Mouse (Mus musculus): ENCODE data around the gene Notch3. TPM values are rescaled to one million over a fixed set of nuclear protein-coding genes. Genes with fewer than 3 reads are reported as not detected.
"Not testable (repeated sequence)": the region's sequence is repeated elsewhere in the genome, so short reads cannot be mapped to it uniquely, and the experiment has no call there.

Gene Notch3
- total and polyA plus RNA-seq, 3 experiments: 0.08 to 0.50 TPM; not detected in 1

DNA sequence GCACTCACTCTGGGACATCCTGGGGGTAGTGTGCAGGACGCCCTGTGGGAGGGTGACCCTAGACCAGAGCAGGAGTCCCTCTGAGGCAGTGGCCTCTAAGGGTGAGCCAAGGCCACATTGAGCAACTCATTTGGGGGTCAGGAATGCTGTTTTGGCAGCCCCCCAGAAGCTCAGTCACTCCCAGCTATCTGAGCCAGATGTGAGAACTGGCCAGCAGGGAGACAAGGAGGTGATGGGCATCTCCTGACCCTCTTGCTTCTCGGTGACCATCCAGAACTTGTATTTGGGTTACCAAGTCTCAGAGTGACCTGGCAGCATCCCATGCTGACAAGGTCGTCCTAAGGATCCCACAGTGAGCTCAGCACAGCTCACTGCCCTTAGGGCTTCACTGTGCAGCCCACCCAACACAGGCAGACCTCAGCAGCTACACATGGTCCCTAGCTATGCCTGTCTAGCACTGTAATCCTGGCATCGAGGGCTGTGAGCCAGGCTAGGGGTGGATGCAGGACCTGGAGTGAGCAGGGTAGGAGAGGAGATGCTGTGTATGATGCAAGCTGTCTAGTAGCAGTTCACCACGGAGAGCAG, 49.3 kb downstream of the Notch3 start:
- Histone ChIP-seq H3K79me2 (ENCODE audit: control insufficient read depth, insufficient read depth, low read length, poor library complexity) (peaks cover 29% of the 10 kb centered on the region), H3K27me3 (ENCODE audit: control insufficient read depth in 1 of 2, insufficient read depth in 2 of 2, low read length in 2 of 2) (no peaks in the 10 kb centered on the region), H3K36me3 (ENCODE audit: control insufficient read depth in 1 of 2, insufficient read depth in 2 of 2, low read length in 2 of 2) (peaks cover 0 to 8% of the 10 kb centered on the region in 2 experiments; a peak in 2 of 4 replicates), H3K27ac (ENCODE audit: control insufficient read depth, low read depth, low read length) (no peak overlapping the region), H3K4me3 (ENCODE audit: control insufficient read depth in 1 of 2, insufficient read depth in 1 of 2, low read depth in 2 of 2, low read length in 2 of 2) (no peak overlapping the region), H3K9ac (ENCODE audit: control insufficient read depth, low read depth, low read length, poor library complexity, severe bottlenecking) (peak overlapping the region; percentile 1; the same call in 1 of the 2 replicates), H3K4me1 (ENCODE audit: control insufficient read depth in 1 of 2, insufficient read depth in 2 of 2, low read length in 2 of 2) (peaks cover 0 to 31% of the 10 kb centered on the region in 2 experiments; a peak in 3 of 4 replicates), H3K9me3 (replicated peaks; ENCODE audit: insufficient read depth, low read length) (no peaks in the 10 kb centered on the region)
- no peak for DNase-seq (ENCODE audit: low read depth, low spot score)
- TF ChIP-seq NRF1 (IDR thresholded peaks at IDR 0.05; ENCODE audit: insufficient read depth, low read depth, low read length, poor library complexity, severe bottlenecking): no peak
- no peak for TF ChIP-seq SMC3 (IDR thresholded peaks at IDR 0.05; ENCODE audit: low read depth, low read length)
- no peak for TF ChIP-seq USF1 (IDR thresholded peaks at IDR 0.05; ENCODE audit: low read depth, low read length)
- TF ChIP-seq ZMIZ1 (IDR thresholded peaks at IDR 0.05; ENCODE audit: low read depth, low read length): no peak
- TF ChIP-seq CHD1 (IDR thresholded peaks at IDR 0.05; ENCODE audit: low read depth, low read length): no peak
- no peak for TF ChIP-seq ZC3H11A (IDR thresholded peaks at IDR 0.05; ENCODE audit: low read depth, low read length)
- TF ChIP-seq GABPA (IDR thresholded peaks at IDR 0.05; ENCODE audit: low read depth, low read length): no peak
- TF ChIP-seq ZNF384 (IDR thresholded peaks at IDR 0.05; ENCODE audit: low read depth, low read length): no peak
- no peak for TF ChIP-seq UBTF (IDR thresholded peaks at IDR 0.05; ENCODE audit: borderline replicate concordance, insufficient read depth, low read depth, low read length)
- TF ChIP-seq POLR2AphosphoS2 (IDR thresholded peaks at IDR 0.05; ENCODE audit: low read length): no peak

- no peak for DNase-seq (ENCODE audit: low read depth, low spot score)
- no peaks in the 10 kb centered on the region for H3K27me3 ChIP-seq (ENCODE audit: control insufficient read depth in 1 of 2, insufficient read depth in 2 of 2, low read length in 2 of 2)
- TF ChIP-seq TCF12 (IDR thresholded peaks at IDR 0.05; ENCODE audit: low read depth, low read length) (no peak), USF2 (IDR thresholded peaks at IDR 0.05; ENCODE audit: borderline replicate concordance in 1 of 2, insufficient read depth in 1 of 2, low read depth in 1 of 2, low read length in 2 of 2) (no peak), USF1 (IDR thresholded peaks at IDR 0.05; ENCODE audit: low read depth, low read length) (no peak), RCOR1 (IDR thresholded peaks at IDR 0.05; ENCODE audit: low read depth, low read length) (no peak), MYC (IDR thresholded peaks at IDR 0.05; ENCODE audit: low read depth, low read length) (no peak)
- H3K79me2 ChIP-seq (ENCODE audit: control insufficient read depth, insufficient read depth, low read length, poor library complexity): peaks cover 31% of the 10 kb centered on the region
- H3K9ac ChIP-seq (ENCODE audit: control insufficient read depth, low read depth, low read length, poor library complexity, severe bottlenecking): no peak overlapping the region; the same call in 1 of the 2 replicates
- H3K36me3 ChIP-seq (ENCODE audit: control insufficient read depth in 1 of 2, insufficient read depth in 2 of 2, low read length in 2 of 2): peaks cover 0 to 9% of the 10 kb centered on the region in 2 experiments; a peak in 2 of 4 replicates
- H3K4me1 ChIP-seq (ENCODE audit: control insufficient read depth in 1 of 2, insufficient read depth in 2 of 2, low read length in 2 of 2): peaks cover 0 to 30% of the 10 kb centered on the region in 2 experiments; a peak in 3 of 4 replicates
- no peaks in the 10 kb centered on the region for H3K9me3 ChIP-seq (replicated peaks; ENCODE audit: insufficient read depth, low read length)
- H3K27ac ChIP-seq (ENCODE audit: control insufficient read depth, low read depth, low read length): no peak overlapping the region
- H3K4me3 ChIP-seq (ENCODE audit: control insufficient read depth in 1 of 2, insufficient read depth in 1 of 2, low read depth in 2 of 2, low read length in 2 of 2): no peak overlapping the region
These were observed 49.9 kb downstream of the Notch3 start for GRCm38 (mm10) chr17:32116586-32117286.

DNA sequence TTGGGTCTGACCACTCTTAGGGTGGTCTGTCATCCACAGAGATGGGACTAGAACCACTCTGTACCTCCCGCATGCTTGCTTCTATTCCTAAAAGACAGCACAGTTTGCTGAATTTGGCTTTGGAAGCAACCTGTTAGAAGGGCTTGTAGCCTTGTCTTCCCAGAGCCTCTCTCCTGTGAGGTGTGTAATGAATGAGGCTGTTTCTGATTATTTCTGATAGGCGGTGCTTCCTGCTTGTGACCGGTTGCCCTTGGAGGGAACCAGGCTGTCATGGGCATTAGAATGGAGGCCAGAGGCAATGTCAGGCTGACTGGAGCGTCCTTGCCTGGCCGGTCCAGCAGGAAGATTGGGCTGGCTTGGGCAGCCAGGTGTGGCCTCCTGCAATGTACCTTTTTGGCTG, 52.2 kb downstream of the Notch3 start:
- Histone ChIP-seq H3K9ac (ENCODE audit: control insufficient read depth, low read depth, low read length, poor library complexity, severe bottlenecking) (peak overlapping the region; percentile 91), H3K4me3 (ENCODE audit: control insufficient read depth in 1 of 2, insufficient read depth in 1 of 2, low read depth in 2 of 2, low read length in 2 of 2) (peak overlapping the region; percentile 66 to 87), H3K79me2 (ENCODE audit: control insufficient read depth, insufficient read depth, low read length, poor library complexity) (peaks cover 31% of the 10 kb centered on the region), H3K4me1 (ENCODE audit: control insufficient read depth in 1 of 2, insufficient read depth in 2 of 2, low read length in 2 of 2) (peaks cover 2 to 49% of the 10 kb centered on the region in 2 experiments), H3K36me3 (ENCODE audit: control insufficient read depth in 1 of 2, insufficient read depth in 2 of 2, low read length in 2 of 2) (peaks cover 0 to 24% of the 10 kb centered on the region in 2 experiments; a peak in 2 of 4 replicates), H3K27ac (ENCODE audit: control insufficient read depth, low read depth, low read length) (peak overlapping the region; percentile 97)
- H3K27me3 ChIP-seq (ENCODE audit: control insufficient read depth in 1 of 2, insufficient read depth in 2 of 2, low read length in 2 of 2); H3K9me3 ChIP-seq (replicated peaks; ENCODE audit: insufficient read depth, low read length); DNase-seq (ENCODE audit: low read depth, low spot score): not testable (repeated sequence)

Measured in MEL (cell line).